Mouse (Mus musculus): ENCODE data around the gene 4930412O13Rik.

DNA sequence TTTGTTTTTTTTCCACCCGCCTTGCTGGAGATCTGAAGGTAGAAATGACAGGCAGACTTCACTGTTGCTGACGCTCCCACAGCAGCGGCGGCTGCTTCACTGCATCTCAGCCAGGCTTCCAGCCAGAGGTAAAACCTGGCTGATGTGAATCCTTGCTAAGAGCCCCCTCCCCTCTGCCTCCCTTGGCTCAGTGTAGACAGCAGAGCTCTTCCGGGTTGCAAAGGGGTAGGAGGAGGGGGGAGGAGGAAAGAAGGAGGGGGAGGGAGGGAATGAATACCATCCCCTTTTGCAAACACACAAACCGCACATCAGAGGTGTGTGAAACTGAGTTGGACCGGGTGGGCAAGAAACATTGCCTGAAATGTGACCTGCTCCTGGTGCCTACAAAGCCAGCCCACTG, 6.6 kb downstream of the 4930412O13Rik start:
- TF ChIP-seq CTCF (IDR thresholded peaks at IDR 0.05; ENCODE audit: extremely low read depth, insufficient read depth, low read length), result no peak
- no peak for TF ChIP-seq POLR2A (IDR thresholded peaks at IDR 0.05; ENCODE audit: extremely low read depth, insufficient read depth, low read length)

Measured in cortical plate, adult 2 months (tissue).